Mouse (Mus musculus): ENCODE data around the gene Tmem236. TPM values are rescaled to one million over a fixed set of nuclear protein-coding genes. Genes with fewer than 3 reads are reported as not detected.

Gene Tmem236
- total RNA-seq (2014; rRNA removed) (0.05 and 0.42 TPM in 2 replicates), polyA plus RNA-seq (2015; fragmentation: Nextera tagmentation; extraction: Ambion mirVana) (0.21 and 0.22 TPM in 2 replicates)

DNA sequence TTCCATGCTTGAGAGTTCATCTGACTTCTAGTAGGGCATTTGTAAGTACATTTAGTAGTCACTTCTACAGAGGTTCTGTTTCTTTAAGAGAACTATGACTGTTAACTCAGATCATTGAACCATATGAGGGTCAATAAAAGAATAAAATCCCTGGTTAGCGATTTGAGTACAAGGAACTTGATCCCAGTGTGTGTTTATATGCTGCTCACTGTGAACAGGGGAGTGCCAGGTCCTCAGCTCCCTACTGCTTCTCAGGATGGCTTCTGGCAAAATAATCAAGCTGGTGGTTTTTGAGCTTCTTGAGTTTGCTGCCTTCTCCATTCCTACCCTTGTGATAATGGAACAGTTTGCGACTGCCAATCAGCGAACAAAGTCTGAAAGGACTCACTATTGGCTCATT is at the start of gene Tmem236:
Gene Tmem236 (plus strand): TSS at position 190 of the 400 bp plus-strand sequence.
- H3K27ac ChIP-seq (ENCODE audit: low read depth, low read length), result no peak within 1 kb of the TSS
- no peak within 1 kb of the TSS for H3K4me2 ChIP-seq (ENCODE audit: low read depth, low read length, poor library complexity, severe bottlenecking)
- 76% methylated on average over 3 of the region's 3 CpGs for WGBS
- H3K9ac ChIP-seq (replicated peaks; ENCODE audit: low read length, poor library complexity, severe bottlenecking), result no peak within 1 kb of the TSS
- DNase-seq (ENCODE audit: low spot score) (no peak), ATAC-seq (ENCODE audit: low FRiP score) (no peak)
- no peak for TF ChIP-seq CTCF (IDR thresholded peaks at IDR 0.05)
- H3K27me3 ChIP-seq (ENCODE audit: insufficient read depth, low read length), result no peaks in the 10 kb centered on the region
- H3K4me3 ChIP-seq (ENCODE audit: low read depth, low read length), result no peak within 1 kb of the TSS
- no peaks in the 10 kb centered on the region for H3K4me1 ChIP-seq (ENCODE audit: insufficient read depth, low read length)
- no peaks in the 10 kb centered on the region for H3K36me3 ChIP-seq (ENCODE audit: insufficient read depth, low read length)
- H3K9me3 ChIP-seq (ENCODE audit: low read length), result no peaks in the 10 kb centered on the region

DNA sequence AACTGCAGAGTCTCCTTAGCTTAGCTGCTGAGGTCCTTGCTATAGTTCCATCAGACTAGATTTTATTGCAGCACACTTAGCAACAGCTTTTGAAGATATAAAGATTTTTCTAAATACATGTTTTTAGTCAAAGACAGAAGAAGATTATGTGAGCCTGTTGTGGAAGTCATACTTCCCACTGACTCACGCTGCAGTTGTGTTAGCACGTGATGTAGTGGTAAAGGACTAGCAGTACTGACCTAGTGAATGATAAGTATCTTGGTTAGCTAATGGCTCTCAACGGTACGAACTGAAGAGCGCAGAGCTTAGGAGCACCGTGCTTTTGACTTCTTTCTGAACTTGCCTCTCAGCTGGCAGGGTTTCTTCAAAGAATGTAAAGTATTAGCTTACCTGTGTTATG is 47.9 kb upstream of the Tmem236 start:
- H3K9ac ChIP-seq (replicated peaks; ENCODE audit: low read length, poor library complexity, severe bottlenecking), result no peak overlapping the region
- H3K4me3 ChIP-seq (ENCODE audit: low read depth, low read length), result no peak overlapping the region
- no peak overlapping the region for H3K27ac ChIP-seq (ENCODE audit: low read depth, low read length)
- H3K4me2 ChIP-seq (ENCODE audit: low read depth, low read length, poor library complexity, severe bottlenecking), result no peak overlapping the region
- TF ChIP-seq CTCF (IDR thresholded peaks at IDR 0.05), result no peak
- 89% methylated on average over 6 of the region's 6 CpGs for WGBS
- H3K4me1 ChIP-seq (ENCODE audit: insufficient read depth, low read length), result no peaks in the 10 kb centered on the region
- no peaks in the 10 kb centered on the region for H3K9me3 ChIP-seq (ENCODE audit: low read length)
- peaks cover 5% of the 10 kb centered on the region for H3K36me3 ChIP-seq (ENCODE audit: insufficient read depth, low read length)
- no peaks in the 10 kb centered on the region for H3K27me3 ChIP-seq (ENCODE audit: insufficient read depth, low read length)
- no peak for DNase-seq (ENCODE audit: low spot score)
- no peak for ATAC-seq (ENCODE audit: low FRiP score)

DNA sequence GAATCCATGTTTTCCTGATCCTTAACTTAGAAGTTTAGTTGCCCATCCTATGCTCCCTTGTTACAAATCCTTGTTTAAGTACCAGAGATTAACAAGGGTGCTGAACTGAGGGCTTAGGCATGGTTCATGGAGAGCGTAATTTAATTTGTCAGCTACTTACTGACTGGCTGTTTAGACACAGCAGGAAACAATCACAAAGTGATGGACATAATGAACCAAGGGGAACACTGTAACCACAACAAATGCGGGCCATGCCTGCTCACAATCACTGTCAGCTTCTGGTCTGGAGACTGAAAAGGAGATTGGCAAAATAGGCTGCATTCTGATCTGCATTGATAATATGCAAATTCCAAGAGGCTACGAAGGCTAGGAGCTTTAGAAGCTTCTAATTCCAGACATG is 46.7 kb upstream of the Tmem236 start:
- Histone ChIP-seq H3K4me1 (ENCODE audit: insufficient read depth, low read length) (no peaks in the 10 kb centered on the region), H3K9ac (replicated peaks; ENCODE audit: low read length, poor library complexity, severe bottlenecking) (no peak overlapping the region), H3K27ac (ENCODE audit: low read depth, low read length) (no peak overlapping the region), H3K9me3 (ENCODE audit: low read length) (no peaks in the 10 kb centered on the region), H3K4me2 (ENCODE audit: low read depth, low read length, poor library complexity, severe bottlenecking) (no peak overlapping the region), H3K27me3 (ENCODE audit: insufficient read depth, low read length) (no peaks in the 10 kb centered on the region), H3K4me3 (ENCODE audit: low read depth, low read length) (no peak overlapping the region), H3K36me3 (ENCODE audit: insufficient read depth, low read length) (peaks cover 10% of the 10 kb centered on the region)
- TF ChIP-seq CTCF (IDR thresholded peaks at IDR 0.05), result no peak
- 25% methylated on average over 3 of the region's 3 CpGs for WGBS
- ATAC-seq (ENCODE audit: low FRiP score) (no peak), DNase-seq (ENCODE audit: low spot score) (peak; percentile 17)

DNA sequence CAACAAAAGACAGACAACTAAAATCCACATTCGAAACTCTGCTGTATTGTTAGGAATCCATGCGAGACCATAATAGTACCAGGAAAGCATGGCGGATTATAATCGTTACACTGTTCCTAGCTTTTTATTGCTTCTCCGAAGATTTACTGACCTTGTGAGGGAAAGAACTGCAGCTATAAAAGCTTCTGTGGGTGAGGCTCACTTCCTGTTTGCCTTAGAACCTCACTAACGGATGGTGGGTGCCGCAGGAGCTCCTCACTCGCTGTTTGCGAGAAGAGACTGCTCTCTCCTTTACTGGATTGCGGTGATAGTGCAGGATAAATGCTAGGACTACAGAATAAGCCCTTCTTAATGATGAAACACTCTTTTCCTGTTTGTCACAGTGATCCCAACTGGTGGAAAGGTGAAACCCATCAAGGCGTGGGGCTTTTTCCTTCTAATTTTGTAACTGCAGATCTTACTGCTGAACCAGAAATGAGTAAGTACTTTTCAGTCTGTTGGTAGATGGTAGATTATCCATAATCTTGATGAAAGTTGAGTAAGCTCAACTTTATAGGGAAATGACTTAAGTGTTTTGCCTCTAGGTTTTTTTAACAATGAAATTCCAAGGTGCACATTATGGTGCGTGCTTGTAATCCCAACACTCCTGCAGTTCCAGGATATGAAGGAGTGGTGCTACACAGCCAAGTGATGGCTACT is 43.5 kb upstream of the Tmem236 start:
- Histone ChIP-seq H3K27me3 (ENCODE audit: insufficient read depth, low read length) (no peaks in the 10 kb centered on the region), H3K27ac (ENCODE audit: low read depth, low read length) (no peak overlapping the region), H3K4me1 (ENCODE audit: insufficient read depth, low read length) (no peaks in the 10 kb centered on the region), H3K36me3 (ENCODE audit: insufficient read depth, low read length) (peaks cover 10% of the 10 kb centered on the region), H3K4me2 (ENCODE audit: low read depth, low read length, poor library complexity, severe bottlenecking) (no peak overlapping the region), H3K9me3 (ENCODE audit: low read length) (no peaks in the 10 kb centered on the region), H3K4me3 (ENCODE audit: low read depth, low read length) (no peak overlapping the region), H3K9ac (replicated peaks; ENCODE audit: low read length, poor library complexity, severe bottlenecking) (no peak overlapping the region)
- 89% methylated on average over 12 of the region's 12 CpGs for WGBS
- no peak for TF ChIP-seq CTCF (IDR thresholded peaks at IDR 0.05)
- ATAC-seq (ENCODE audit: low FRiP score) (no peak), DNase-seq (ENCODE audit: low spot score) (no peak)

DNA sequence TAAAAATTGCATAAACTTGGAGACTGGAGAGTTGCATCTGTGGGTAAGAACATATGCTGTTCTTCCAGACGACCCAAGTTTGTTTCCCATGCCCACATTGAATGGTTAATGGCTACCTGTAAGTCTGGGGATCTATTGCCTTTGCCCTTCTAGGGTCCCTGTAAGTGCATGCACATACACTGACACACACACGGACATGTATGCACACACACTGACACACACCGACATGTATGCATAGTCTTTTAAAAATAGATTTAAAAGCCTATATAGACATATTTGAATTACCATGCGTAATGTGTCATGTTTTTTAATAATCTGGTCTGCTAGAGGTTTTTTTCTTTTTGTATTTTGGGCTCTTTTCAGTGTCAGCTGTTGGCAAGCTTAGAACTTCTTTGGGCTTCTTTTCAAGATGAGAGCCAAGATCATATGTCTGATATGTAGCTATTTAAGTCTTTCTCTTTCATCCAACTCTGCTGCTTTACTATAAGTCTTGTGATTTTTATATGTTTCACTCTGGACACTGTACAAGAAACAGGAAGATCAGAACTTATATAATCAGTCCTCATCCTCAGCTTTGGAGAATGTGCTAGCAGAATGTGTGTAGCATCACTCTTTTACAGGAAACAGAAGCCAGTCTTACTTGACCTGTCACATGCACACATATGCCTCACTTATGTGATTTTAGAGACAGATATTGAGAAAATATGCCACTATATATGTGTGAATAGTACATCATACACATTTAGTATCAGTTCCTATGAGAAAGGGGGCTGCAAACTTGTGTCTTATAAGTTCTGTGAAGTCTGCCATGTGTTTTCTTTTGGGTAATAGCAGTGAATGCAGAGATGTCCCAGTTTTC is 41.6 kb upstream of the Tmem236 start:
- no peak for DNase-seq (ENCODE audit: low spot score)
- no peaks in the 10 kb centered on the region for H3K9me3 ChIP-seq (ENCODE audit: low read length)
- WGBS, result 95% methylated on average over 4 of the region's 4 CpGs
- H3K36me3 ChIP-seq (ENCODE audit: insufficient read depth, low read length), result peaks cover 10% of the 10 kb centered on the region
- no peaks in the 10 kb centered on the region for H3K4me1 ChIP-seq (ENCODE audit: insufficient read depth, low read length)
- no peak overlapping the region for H3K9ac ChIP-seq (replicated peaks; ENCODE audit: low read length, poor library complexity, severe bottlenecking)
- no peak for ATAC-seq (ENCODE audit: low FRiP score)
- no peak overlapping the region for H3K4me3 ChIP-seq (ENCODE audit: low read depth, low read length)
- H3K27me3 ChIP-seq (ENCODE audit: insufficient read depth, low read length), result no peaks in the 10 kb centered on the region
- TF ChIP-seq CTCF (IDR thresholded peaks at IDR 0.05), result no peak
- no peak overlapping the region for H3K4me2 ChIP-seq (ENCODE audit: low read depth, low read length, poor library complexity, severe bottlenecking)
- H3K27ac ChIP-seq (ENCODE audit: low read depth, low read length), result no peak overlapping the region

DNA sequence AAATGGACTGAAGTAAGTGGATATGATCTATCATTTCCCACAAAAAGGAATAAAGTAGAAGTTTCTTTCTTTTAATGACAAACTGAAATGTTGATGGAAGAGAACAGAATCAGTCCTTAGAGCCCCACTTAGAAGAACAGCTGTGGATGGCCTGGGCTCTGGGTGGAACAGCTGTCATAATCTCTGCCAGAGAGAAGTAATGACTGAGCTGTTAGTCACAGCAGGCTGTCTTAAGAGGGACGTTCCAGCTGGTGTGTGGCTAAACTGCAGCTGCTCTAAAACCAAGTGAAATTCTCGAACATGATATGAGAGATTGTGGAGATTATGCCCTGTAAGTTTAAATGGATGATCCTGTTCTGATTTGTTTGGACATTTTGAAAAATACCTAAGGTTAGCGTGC is 37.4 kb upstream of the Tmem236 start:
- no peak overlapping the region for H3K9ac ChIP-seq (replicated peaks; ENCODE audit: low read length, poor library complexity, severe bottlenecking)
- no peak overlapping the region for H3K27ac ChIP-seq (ENCODE audit: low read depth, low read length)
- DNase-seq (ENCODE audit: low spot score), result peak; percentile 33
- no peak for ATAC-seq (ENCODE audit: low FRiP score)
- 58% methylated on average over 3 of the region's 3 CpGs for WGBS
- no peak overlapping the region for H3K4me2 ChIP-seq (ENCODE audit: low read depth, low read length, poor library complexity, severe bottlenecking)
- peaks cover 18% of the 10 kb centered on the region for H3K36me3 ChIP-seq (ENCODE audit: insufficient read depth, low read length)
- TF ChIP-seq CTCF (IDR thresholded peaks at IDR 0.05), result no peak
- no peaks in the 10 kb centered on the region for H3K27me3 ChIP-seq (ENCODE audit: insufficient read depth, low read length)
- H3K4me1 ChIP-seq (ENCODE audit: insufficient read depth, low read length), result no peaks in the 10 kb centered on the region
- no peak overlapping the region for H3K4me3 ChIP-seq (ENCODE audit: low read depth, low read length)
- no peaks in the 10 kb centered on the region for H3K9me3 ChIP-seq (ENCODE audit: low read length)

Data from midbrain, postnatal 0 days (tissue).